Mouse (Mus musculus): ENCODE data around the gene Bcl7b. TPM values are rescaled to one million over a fixed set of nuclear protein-coding genes. Genes with fewer than 3 reads are reported as not detected.

Bcl7b gene
- polyA plus RNA-seq, 1 experiment = 64.4 TPM

DNA sequence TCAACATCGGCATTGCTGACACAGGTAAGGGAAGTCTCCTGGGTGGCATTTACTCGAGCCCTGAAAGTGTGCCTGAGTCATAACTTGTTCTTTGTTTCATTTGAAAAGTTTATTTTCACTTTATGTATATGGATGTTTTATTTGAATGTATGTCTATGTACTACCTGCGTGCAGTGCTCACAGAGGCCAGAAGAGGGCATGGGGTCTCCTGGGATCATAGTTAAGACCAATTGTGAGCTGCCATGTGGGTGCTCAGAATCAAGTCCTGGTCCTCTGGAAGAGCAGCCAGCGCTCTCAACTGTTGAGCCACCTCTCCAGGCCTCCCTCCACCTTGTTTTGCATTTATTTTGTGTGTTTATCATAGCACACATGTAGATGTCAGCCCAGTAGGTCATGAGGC is 11.6 kb upstream of the Bcl7b start:
- 96% methylated on average over 4 of the region's 4 CpGs for WGBS

DNA sequence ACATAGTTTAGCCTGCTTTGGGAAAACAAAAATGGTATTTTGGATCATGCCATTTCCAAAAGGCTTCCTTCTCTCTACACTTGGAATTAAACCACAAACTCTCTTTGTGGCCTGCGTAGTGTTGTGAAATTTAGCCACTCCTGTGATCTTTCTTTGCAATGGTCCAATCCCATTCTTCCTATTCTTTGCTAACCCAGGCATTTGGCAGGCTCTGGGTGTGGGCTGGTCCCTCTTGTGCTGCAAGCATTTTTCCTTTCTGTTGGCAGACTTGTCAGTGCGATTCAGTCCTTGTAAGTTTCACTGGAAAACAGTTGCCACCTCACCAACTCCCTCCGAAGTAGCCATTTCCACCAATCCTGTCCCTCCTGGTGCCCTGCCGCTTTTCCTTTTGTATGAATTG is 6.9 kb upstream of the Bcl7b start:
- H3K4me1 ChIP-seq (ENCODE audit: control insufficient read depth, insufficient read depth, low read length) = no peaks in the 10 kb centered on the region
- WGBS = 94% methylated on average over 4 of the region's 4 CpGs
- H3K27me3 ChIP-seq (ENCODE audit: control insufficient read depth, insufficient read depth, low read length) = no peaks in the 10 kb centered on the region
- H3K4me3 ChIP-seq (replicated peaks; ENCODE audit: insufficient read depth, low read depth, low read length) = no peak overlapping the region
- TF ChIP-seq CTCF (IDR thresholded peaks at IDR 0.05; ENCODE audit: borderline replicate concordance, insufficient read depth, low read depth, low read length) = no peak
- TF ChIP-seq POLR2A (IDR thresholded peaks at IDR 0.05; ENCODE audit: borderline replicate concordance, insufficient read depth, low read length) = no peak
- no peak for DNase-seq
- H3K27ac ChIP-seq (ENCODE audit: insufficient read depth, low read length) = no peak overlapping the region

More for the DNA sequence above, 11.6 kb upstream of the Bcl7b start:
- TF ChIP-seq POLR2A (IDR thresholded peaks at IDR 0.05; ENCODE audit: borderline replicate concordance, insufficient read depth, low read length) (no peak), CTCF (IDR thresholded peaks at IDR 0.05; ENCODE audit: borderline replicate concordance, insufficient read depth, low read depth, low read length) (peak; percentile 22; the same call in 1 of the 2 replicates)
- H3K27me3 ChIP-seq (ENCODE audit: control insufficient read depth, insufficient read depth, low read length) = no peaks in the 10 kb centered on the region
- no peak for DNase-seq
- no peak overlapping the region for H3K4me3 ChIP-seq (replicated peaks; ENCODE audit: insufficient read depth, low read depth, low read length)
- no peaks in the 10 kb centered on the region for H3K4me1 ChIP-seq (ENCODE audit: control insufficient read depth, insufficient read depth, low read length)
- no peak overlapping the region for H3K27ac ChIP-seq (ENCODE audit: insufficient read depth, low read length)

DNA sequence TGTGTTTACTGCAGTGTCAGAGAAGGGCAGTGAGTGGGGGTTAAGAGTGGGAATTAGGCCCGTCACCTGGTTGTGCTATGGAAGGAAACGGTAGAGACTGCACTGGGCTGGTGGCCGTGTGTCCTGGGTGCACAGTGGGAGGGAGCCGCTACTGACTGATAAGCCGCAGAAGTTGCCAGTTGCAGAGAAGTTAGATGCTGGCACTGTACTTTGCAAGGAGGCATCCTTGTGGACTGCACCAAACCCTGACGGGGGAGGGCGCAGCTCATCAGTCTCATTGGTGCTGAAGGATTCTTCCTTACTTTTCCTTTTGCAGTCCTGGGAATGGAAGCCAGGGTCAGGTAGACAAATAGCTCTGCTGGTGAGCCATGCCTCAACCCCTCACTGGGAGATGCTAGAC is 6.4 kb upstream of the Bcl7b start:
- 79% methylated on average over 7 of the region's 7 CpGs for WGBS
- H3K27ac ChIP-seq (ENCODE audit: insufficient read depth, low read length) = no peak overlapping the region
- no peaks in the 10 kb centered on the region for H3K27me3 ChIP-seq (ENCODE audit: control insufficient read depth, insufficient read depth, low read length)
- no peak overlapping the region for H3K4me3 ChIP-seq (replicated peaks; ENCODE audit: insufficient read depth, low read depth, low read length)
- no peak for DNase-seq
- H3K4me1 ChIP-seq (ENCODE audit: control insufficient read depth, insufficient read depth, low read length) = no peaks in the 10 kb centered on the region
- TF ChIP-seq CTCF (IDR thresholded peaks at IDR 0.05; ENCODE audit: borderline replicate concordance, insufficient read depth, low read depth, low read length) = no peak
- no peak for TF ChIP-seq POLR2A (IDR thresholded peaks at IDR 0.05; ENCODE audit: borderline replicate concordance, insufficient read depth, low read length)

DNA sequence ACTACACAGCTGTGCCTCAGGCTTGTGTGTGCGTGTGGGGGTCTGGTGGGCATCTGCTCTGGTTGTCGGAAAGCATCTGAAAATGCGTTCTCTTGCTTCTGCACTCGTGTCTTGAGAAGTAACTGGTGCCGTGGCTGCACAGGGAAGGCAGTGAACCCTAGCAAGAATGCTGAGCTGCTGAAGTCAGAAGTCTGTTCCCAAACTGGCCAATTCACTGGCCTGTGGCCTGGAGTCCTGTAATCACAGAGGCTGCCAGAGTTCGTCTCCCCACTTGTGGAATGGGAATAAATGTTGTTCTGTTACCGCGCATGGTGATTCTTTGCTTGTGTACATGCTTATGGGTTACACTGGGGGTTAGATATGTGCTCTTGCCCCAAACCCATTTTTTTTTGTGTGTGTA is 5.7 kb upstream of the Bcl7b start:
- Histone ChIP-seq H3K4me3 (replicated peaks; ENCODE audit: insufficient read depth, low read depth, low read length) (no peak overlapping the region), H3K27ac (ENCODE audit: insufficient read depth, low read length) (no peak overlapping the region), H3K27me3 (ENCODE audit: control insufficient read depth, insufficient read depth, low read length) (no peaks in the 10 kb centered on the region), H3K4me1 (ENCODE audit: control insufficient read depth, insufficient read depth, low read length) (no peaks in the 10 kb centered on the region)
- no peak for TF ChIP-seq CTCF (IDR thresholded peaks at IDR 0.05; ENCODE audit: borderline replicate concordance, insufficient read depth, low read depth, low read length)
- no peak for TF ChIP-seq POLR2A (IDR thresholded peaks at IDR 0.05; ENCODE audit: borderline replicate concordance, insufficient read depth, low read length)
- WGBS = 88% methylated on average over 8 of the region's 8 CpGs
- DNase-seq = no peak

DNA sequence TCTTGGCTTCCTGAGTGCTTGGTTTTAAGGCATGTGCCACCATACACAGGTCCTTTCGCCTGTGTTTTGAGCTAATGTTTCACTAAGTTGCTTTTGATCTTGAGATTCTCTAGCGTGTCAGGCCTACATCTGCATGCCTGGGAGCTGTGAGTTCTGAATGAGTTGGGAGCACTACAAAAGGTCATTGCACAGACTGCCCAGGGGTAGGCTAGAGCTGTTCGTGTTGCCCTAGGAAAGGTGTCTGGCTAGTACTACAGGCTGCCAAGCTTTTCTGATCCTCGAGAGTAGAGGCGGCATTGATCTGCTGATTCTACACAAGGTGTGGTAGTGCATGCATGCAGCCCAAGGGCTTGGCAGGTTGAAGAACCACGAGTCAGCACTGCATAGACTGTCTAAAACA is 5.3 kb upstream of the Bcl7b start:
- Histone ChIP-seq H3K27ac (ENCODE audit: insufficient read depth, low read length) (no peak overlapping the region), H3K27me3 (ENCODE audit: control insufficient read depth, insufficient read depth, low read length) (no peaks in the 10 kb centered on the region), H3K4me3 (replicated peaks; ENCODE audit: insufficient read depth, low read depth, low read length) (no peak overlapping the region), H3K4me1 (ENCODE audit: control insufficient read depth, insufficient read depth, low read length) (no peaks in the 10 kb centered on the region)
- 87% methylated on average over 6 of the region's 6 CpGs for WGBS
- no peak for DNase-seq
- TF ChIP-seq POLR2A (IDR thresholded peaks at IDR 0.05; ENCODE audit: borderline replicate concordance, insufficient read depth, low read length) = no peak
- no peak for TF ChIP-seq CTCF (IDR thresholded peaks at IDR 0.05; ENCODE audit: borderline replicate concordance, insufficient read depth, low read depth, low read length)

DNA sequence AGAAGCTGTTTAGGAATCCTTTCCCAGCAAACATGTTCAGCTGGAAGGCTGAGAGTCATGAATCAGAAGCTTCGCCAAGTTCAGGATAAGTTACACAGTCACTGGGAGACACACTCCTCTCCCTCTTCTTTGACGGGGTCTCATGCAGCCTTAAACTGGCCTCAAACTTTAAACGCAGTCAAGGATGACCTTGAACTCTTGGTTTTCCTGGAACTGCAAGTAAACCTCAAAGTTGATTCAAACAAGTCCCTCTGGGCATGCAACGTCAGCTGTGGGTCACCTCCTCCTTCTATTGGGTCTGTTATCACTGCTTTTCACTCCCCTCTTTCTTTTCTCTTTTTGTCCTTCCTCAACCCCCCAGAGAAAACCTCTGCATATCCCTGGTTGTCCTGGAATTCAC is 1.2 kb upstream of the Bcl7b start:
- no peak overlapping the region for H3K4me3 ChIP-seq (replicated peaks; ENCODE audit: insufficient read depth, low read depth, low read length)
- no peak overlapping the region for H3K27ac ChIP-seq (ENCODE audit: insufficient read depth, low read length)
- no peak for DNase-seq
- no peak for TF ChIP-seq POLR2A (IDR thresholded peaks at IDR 0.05; ENCODE audit: borderline replicate concordance, insufficient read depth, low read length)
- no peak for TF ChIP-seq CTCF (IDR thresholded peaks at IDR 0.05; ENCODE audit: borderline replicate concordance, insufficient read depth, low read depth, low read length)
- H3K27me3 ChIP-seq (ENCODE audit: control insufficient read depth, insufficient read depth, low read length) = no peaks in the 10 kb centered on the region
- WGBS = 87% methylated on average over 4 of the region's 4 CpGs
- peaks cover 5% of the 10 kb centered on the region; the same call in 1 of the 2 replicates for H3K4me1 ChIP-seq (ENCODE audit: control insufficient read depth, insufficient read depth, low read length)

DNA sequence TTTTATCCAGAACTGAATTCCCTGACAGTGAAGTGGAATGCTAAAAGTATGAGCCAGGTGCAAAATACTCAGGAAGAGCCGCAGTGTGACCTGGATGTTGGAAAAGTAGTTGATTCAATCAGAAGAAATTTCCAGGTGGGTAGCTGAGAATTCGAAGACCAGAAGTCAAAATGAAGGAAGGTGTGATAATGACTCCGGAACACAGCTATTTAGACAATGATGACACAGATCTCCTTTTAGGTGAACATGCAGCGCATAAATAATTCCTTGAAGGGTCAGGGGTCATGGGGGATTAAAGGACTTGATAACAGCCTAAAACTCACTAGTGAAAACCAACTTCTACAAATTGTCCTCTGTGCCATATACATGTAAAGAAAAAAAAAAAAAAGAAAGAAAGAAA is 614 bp upstream of the Bcl7b start:
- TF ChIP-seq CTCF (IDR thresholded peaks at IDR 0.05; ENCODE audit: borderline replicate concordance, insufficient read depth, low read depth, low read length) (no peak), POLR2A (IDR thresholded peaks at IDR 0.05; ENCODE audit: borderline replicate concordance, insufficient read depth, low read length) (no peak)
- Histone ChIP-seq H3K4me1 (ENCODE audit: control insufficient read depth, insufficient read depth, low read length) (peaks cover 5% of the 10 kb centered on the region; the same call in 1 of the 2 replicates), H3K4me3 (replicated peaks; ENCODE audit: insufficient read depth, low read depth, low read length) (no peak overlapping the region), H3K27ac (ENCODE audit: insufficient read depth, low read length) (no peak overlapping the region), H3K27me3 (ENCODE audit: control insufficient read depth, insufficient read depth, low read length) (no peaks in the 10 kb centered on the region)
- 97% methylated on average over 4 of the region's 4 CpGs for WGBS
- DNase-seq = no peak

DNA sequence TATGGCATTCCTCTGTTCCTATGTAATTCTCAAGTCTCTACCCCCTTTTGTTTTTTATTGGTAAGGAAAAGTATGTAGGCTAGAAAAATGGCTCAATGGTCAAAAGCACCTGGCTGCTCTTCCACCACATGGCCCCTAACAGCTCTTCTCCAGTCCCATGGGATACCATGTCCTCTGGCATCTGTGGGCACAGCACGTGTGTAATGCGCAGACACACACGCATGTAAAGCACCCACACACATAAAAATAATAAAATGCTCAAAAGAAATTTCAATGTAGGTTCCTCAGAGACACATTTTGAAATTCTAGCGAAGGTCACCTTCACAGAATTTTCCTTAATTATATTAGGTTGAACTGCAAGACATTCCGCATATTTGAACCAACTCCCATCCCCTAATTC is 1.4 kb downstream of the Bcl7b start:
- WGBS = 69% methylated on average over 5 of the region's 5 CpGs
- no peak for TF ChIP-seq CTCF (IDR thresholded peaks at IDR 0.05; ENCODE audit: borderline replicate concordance, insufficient read depth, low read depth, low read length)
- no peak for TF ChIP-seq POLR2A (IDR thresholded peaks at IDR 0.05; ENCODE audit: borderline replicate concordance, insufficient read depth, low read length)
- Histone ChIP-seq H3K27me3 (ENCODE audit: control insufficient read depth, insufficient read depth, low read length) (no peaks in the 10 kb centered on the region), H3K4me3 (replicated peaks; ENCODE audit: insufficient read depth, low read depth, low read length) (peak overlapping the region; percentile 69), H3K27ac (ENCODE audit: insufficient read depth, low read length) (0 out of 2 replicates have a peak overlapping the region, but pooled peaks have one; percentile 42), H3K4me1 (ENCODE audit: control insufficient read depth, insufficient read depth, low read length) (peaks cover 5% of the 10 kb centered on the region; the same call in 1 of the 2 replicates)
- DNase-seq = no peak

Data from cerebellum, adult 2 months (tissue).